Mouse (Mus musculus): ENCODE measurements at regions not wholly inside any gene's neighbourhood (a gene's known extent, or its start where the extent isn't known, plus 50 kb on each side); places are given as distances from the start of the nearest gene placed in this dataset.

DNA sequence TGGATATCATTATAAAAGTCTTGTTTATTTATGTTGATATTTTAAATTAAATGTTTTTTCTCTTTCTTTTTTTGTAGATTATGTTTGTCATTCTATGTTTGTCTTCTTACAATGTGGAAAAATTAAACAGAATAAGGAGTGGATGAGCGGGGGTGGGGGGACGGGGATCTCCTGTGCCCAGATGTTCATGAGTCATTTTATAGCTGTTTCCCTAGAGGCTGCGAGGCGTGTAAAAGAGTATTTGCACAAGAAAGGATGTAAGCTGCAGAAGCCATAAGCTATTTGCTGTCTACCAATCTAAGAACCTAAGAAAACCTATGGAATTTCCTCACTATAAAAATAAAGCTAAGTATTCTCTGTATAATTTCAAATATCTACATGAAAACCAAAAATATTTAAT lies 446.9 kb upstream of the Cwc22 start:
- ATAC-seq, result no peak
- H3K4me3 ChIP-seq (ENCODE audit: low read depth, low read length), result no peak overlapping the region
- 34% methylated on average over 4 of the region's 4 CpGs for WGBS
- H3K4me2 ChIP-seq (replicated peaks; ENCODE audit: low read depth), result no peak overlapping the region
- H3K9me3 ChIP-seq (ENCODE audit: control insufficient read depth), result no peaks in the 10 kb centered on the region
- no peak overlapping the region for H3K9ac ChIP-seq (ENCODE audit: low read depth, low read length)
- H3K36me3 ChIP-seq (ENCODE audit: control insufficient read depth, insufficient read depth), result no peaks in the 10 kb centered on the region
- H3K4me1 ChIP-seq (replicated peaks; ENCODE audit: control insufficient read depth, insufficient read depth, low read length), result no peaks in the 10 kb centered on the region
- H3K27me3 ChIP-seq (replicated peaks; ENCODE audit: control insufficient read depth, insufficient read depth, low read length), result no peaks in the 10 kb centered on the region
- no peak for TF ChIP-seq CTCF (IDR thresholded peaks at IDR 0.05; ENCODE audit: low read depth)
- no peak overlapping the region for H3K27ac ChIP-seq (ENCODE audit: low read depth, low read length)

DNA sequence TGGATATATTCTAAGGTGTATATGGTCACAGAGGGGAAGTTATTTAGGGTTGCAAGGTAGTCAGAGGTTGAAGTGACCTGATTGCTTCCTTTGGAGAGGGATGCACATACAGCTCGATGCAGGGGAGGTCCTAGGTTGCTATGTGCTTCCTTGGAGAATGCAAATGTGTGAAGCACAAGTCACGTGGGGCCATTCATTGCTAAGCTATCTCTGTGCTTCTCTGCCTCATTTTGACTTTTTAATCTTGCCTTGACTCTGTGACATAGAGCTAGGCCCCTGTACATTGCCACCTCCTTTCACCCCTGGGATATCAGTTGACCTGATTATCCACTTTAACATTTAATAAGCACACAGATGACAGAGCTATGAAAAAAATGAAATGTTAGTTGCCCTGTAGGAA lies 446.2 kb upstream of the Cwc22 start:
- WGBS, result 82% methylated on average over 2 of the region's 2 CpGs
- H3K27ac ChIP-seq (ENCODE audit: low read depth, low read length), result no peak overlapping the region
- no peaks in the 10 kb centered on the region for H3K36me3 ChIP-seq (ENCODE audit: control insufficient read depth, insufficient read depth)
- no peak for TF ChIP-seq CTCF (IDR thresholded peaks at IDR 0.05; ENCODE audit: low read depth)
- H3K4me3 ChIP-seq (ENCODE audit: low read depth, low read length), result no peak overlapping the region
- no peaks in the 10 kb centered on the region for H3K27me3 ChIP-seq (replicated peaks; ENCODE audit: control insufficient read depth, insufficient read depth, low read length)
- H3K9ac ChIP-seq (ENCODE audit: low read depth, low read length), result no peak overlapping the region
- ATAC-seq, result no peak
- no peaks in the 10 kb centered on the region for H3K4me1 ChIP-seq (replicated peaks; ENCODE audit: control insufficient read depth, insufficient read depth, low read length)
- H3K4me2 ChIP-seq (replicated peaks; ENCODE audit: low read depth), result no peak overlapping the region
- H3K9me3 ChIP-seq (ENCODE audit: control insufficient read depth), result no peaks in the 10 kb centered on the region

DNA sequence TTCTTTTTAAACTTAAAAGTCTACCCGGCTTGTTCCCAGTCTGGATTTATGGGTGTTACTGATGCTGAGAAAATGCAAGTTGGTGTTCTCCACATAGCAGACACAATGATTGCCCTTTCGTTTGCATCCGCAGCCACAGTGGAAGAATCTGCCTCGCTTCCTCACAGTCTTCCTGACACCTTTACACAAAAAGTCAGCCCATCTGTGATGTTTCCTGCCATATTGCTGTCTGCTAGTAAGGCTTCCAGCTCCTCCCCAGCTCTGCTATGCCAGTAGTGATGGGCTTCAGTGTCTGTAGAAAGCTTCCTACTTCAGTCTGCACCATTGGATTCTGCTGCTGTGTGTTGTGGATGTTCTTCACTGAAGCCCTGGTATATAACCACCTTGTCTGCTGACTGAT lies 441.8 kb upstream of the Cwc22 start:
- Histone ChIP-seq H3K27ac (ENCODE audit: low read depth, low read length) (no peak overlapping the region), H3K4me2 (replicated peaks; ENCODE audit: low read depth) (no peak overlapping the region), H3K36me3 (ENCODE audit: control insufficient read depth, insufficient read depth) (no peaks in the 10 kb centered on the region), H3K4me1 (replicated peaks; ENCODE audit: control insufficient read depth, insufficient read depth, low read length) (no peaks in the 10 kb centered on the region), H3K4me3 (ENCODE audit: low read depth, low read length) (no peak overlapping the region), H3K9ac (ENCODE audit: low read depth, low read length) (no peak overlapping the region), H3K9me3 (ENCODE audit: control insufficient read depth) (no peaks in the 10 kb centered on the region), H3K27me3 (replicated peaks; ENCODE audit: control insufficient read depth, insufficient read depth, low read length) (no peaks in the 10 kb centered on the region)
- TF ChIP-seq CTCF (IDR thresholded peaks at IDR 0.05; ENCODE audit: low read depth), result no peak
- no peak for ATAC-seq
- 56% methylated on average over 4 of the region's 4 CpGs for WGBS

DNA sequence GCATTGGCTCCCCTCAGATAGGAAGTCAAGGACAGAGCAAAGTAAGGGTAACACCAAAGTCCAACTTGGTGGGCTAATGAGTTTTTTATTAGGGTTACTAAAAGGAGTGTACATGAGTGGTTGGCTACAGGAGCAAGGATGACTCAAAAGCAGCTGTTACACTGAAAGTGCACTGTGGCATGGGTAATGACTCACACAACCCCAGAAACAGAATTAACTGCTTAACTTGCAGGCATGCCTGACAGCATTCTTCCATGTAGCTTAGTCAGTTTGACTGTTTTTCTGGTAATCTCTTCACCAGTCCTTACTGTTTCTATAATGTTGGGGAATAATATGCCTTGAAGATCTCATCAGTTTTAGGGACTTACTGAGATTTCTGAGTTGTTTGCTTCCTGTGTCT lies 435.1 kb upstream of the Cwc22 start:
- H3K27ac ChIP-seq (ENCODE audit: low read depth, low read length), result no peak overlapping the region
- no peaks in the 10 kb centered on the region for H3K9me3 ChIP-seq (ENCODE audit: control insufficient read depth)
- H3K4me2 ChIP-seq (replicated peaks; ENCODE audit: low read depth), result no peak overlapping the region
- no peak overlapping the region for H3K4me3 ChIP-seq (ENCODE audit: low read depth, low read length)
- no peaks in the 10 kb centered on the region for H3K36me3 ChIP-seq (ENCODE audit: control insufficient read depth, insufficient read depth)
- no peak overlapping the region for H3K9ac ChIP-seq (ENCODE audit: low read depth, low read length)
- no peak for ATAC-seq
- no peak for TF ChIP-seq CTCF (IDR thresholded peaks at IDR 0.05; ENCODE audit: low read depth)
- no peaks in the 10 kb centered on the region for H3K27me3 ChIP-seq (replicated peaks; ENCODE audit: control insufficient read depth, insufficient read depth, low read length)
- H3K4me1 ChIP-seq (replicated peaks; ENCODE audit: control insufficient read depth, insufficient read depth, low read length), result no peaks in the 10 kb centered on the region

DNA sequence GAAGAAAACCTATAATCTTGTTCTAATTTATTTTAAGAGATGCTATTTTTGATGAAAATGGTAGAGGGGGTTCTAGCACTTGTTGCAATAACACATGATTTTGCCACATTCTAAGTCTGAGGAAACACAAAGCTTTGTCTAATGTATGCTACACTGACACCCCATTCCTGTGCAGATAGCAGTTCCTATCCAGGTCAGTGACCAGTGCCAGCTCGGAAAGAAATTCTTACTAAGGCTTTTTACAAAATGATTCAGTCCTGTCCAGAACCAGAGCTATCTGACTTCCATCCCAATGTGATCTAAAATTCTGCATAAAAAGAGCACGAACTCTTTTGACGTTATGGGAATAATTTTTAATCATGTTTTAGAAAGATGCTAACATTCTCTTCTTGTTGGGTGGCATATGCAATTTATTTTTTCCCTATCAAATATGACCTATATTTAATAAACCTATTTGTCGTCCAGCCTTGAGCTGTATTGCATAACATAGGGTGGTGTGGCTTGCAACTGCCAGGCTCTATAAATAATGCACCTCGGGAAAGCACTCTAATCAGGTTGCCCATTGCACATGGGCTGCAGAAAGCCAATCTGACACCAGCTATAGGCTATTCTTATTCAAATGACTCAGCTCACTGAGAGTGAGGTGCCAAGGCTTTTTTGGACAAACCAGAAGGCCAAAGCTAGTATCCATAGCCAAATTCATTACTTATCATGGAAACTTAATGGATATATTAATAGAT lies 385.7 kb upstream of the Cwc22 start:
- H3K36me3 ChIP-seq (ENCODE audit: control insufficient read depth, insufficient read depth), result no peaks in the 10 kb centered on the region
- no peak for ATAC-seq
- 83% methylated on average over 5 of the region's 5 CpGs for WGBS

DNA sequence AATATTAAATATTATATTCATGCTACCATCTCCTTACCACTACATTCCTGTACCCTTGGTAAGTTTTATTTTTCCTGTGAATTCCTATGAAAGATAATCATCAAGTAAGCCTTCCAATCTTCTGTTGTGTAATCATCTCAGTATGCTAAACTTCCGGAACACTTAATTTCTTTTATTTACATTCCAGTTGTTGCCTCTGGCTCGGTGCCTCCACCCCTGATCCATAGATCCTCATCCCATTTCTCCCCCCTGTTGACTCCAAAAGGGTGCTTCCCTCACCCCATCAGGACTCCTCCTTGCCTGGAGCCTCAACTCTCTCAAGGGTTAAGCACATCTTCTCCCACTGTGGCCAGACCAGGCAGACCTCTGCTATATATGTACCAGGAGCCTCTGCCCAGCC lies 379.9 kb upstream of the Cwc22 start:
- Histone ChIP-seq H3K4me1 (replicated peaks; ENCODE audit: control insufficient read depth, insufficient read depth, low read length) (no peaks in the 10 kb centered on the region), H3K9me3 (ENCODE audit: control insufficient read depth) (no peaks in the 10 kb centered on the region), H3K4me3 (ENCODE audit: low read depth, low read length) (no peak overlapping the region), H3K4me2 (replicated peaks; ENCODE audit: low read depth) (no peak overlapping the region), H3K27ac (ENCODE audit: low read depth, low read length) (no peak overlapping the region), H3K36me3 (ENCODE audit: control insufficient read depth, insufficient read depth) (no peaks in the 10 kb centered on the region), H3K9ac (ENCODE audit: low read depth, low read length) (no peak overlapping the region), H3K27me3 (replicated peaks; ENCODE audit: control insufficient read depth, insufficient read depth, low read length) (no peaks in the 10 kb centered on the region)
- no peak for ATAC-seq
- 53% methylated on average over 2 of the region's 2 CpGs for WGBS
- no peak for TF ChIP-seq CTCF (IDR thresholded peaks at IDR 0.05; ENCODE audit: low read depth)

More for the DNA sequence above, 385.7 kb upstream of the Cwc22 start:
- Histone ChIP-seq H3K27ac (ENCODE audit: low read depth, low read length) (no peak overlapping the region), H3K9me3 (ENCODE audit: control insufficient read depth) (no peaks in the 10 kb centered on the region), H3K9ac (ENCODE audit: low read depth, low read length) (no peak overlapping the region), H3K4me1 (replicated peaks; ENCODE audit: control insufficient read depth, insufficient read depth, low read length) (no peaks in the 10 kb centered on the region), H3K27me3 (replicated peaks; ENCODE audit: control insufficient read depth, insufficient read depth, low read length) (no peaks in the 10 kb centered on the region), H3K4me3 (ENCODE audit: low read depth, low read length) (no peak overlapping the region), H3K4me2 (replicated peaks; ENCODE audit: low read depth) (no peak overlapping the region)
- TF ChIP-seq CTCF (IDR thresholded peaks at IDR 0.05; ENCODE audit: low read depth), result no peak

Measured in intestine, postnatal 0 days (tissue).